Mouse (Mus musculus) midbrain, postnatal 0 days (tissue): Measurements from ENCODE around the gene Spred2. TPM values are rescaled to one million over a fixed set of nuclear protein-coding genes. Genes with fewer than 3 reads are reported as not detected.

ENCODE experiments used
- ATAC-seq: fragments of 200-750 bp; cut with Nextera tagmentation; 2 replicates; pipeline ENCODE4 v1.8.0; 2017; ENCODE audit warnings: moderate number of reproducible peaks, mild to moderate bottlenecking, moderate TSS enrichment, moderate library complexity; ENCODE audit not compliant: low FRiP score
- DNase-seq: peaks from one replicate; pipeline ENCODE4 v3.0.0-alpha.2; 2015; ENCODE audit warnings: low spot score
- H3K27ac ChIP-seq: fragments of 300-500 bp; sonication (generic); 2 replicates; pipeline ENCODE4 v1.5.1; 2014; ENCODE audit warnings: low read depth, mild to moderate bottlenecking, low read length, mixed read lengths
- H3K27me3 ChIP-seq: fragments of 300-500 bp; sonication (generic); 2 replicates; pipeline ENCODE4 v1.6.1; 2014; ENCODE audit warnings: low read length, control low read depth, mixed read lengths; ENCODE audit not compliant: insufficient read depth
- H3K36me3 ChIP-seq: fragments of 300-500 bp; sonication (generic); 2 replicates; pipeline ENCODE4 v1.6.1; 2014; ENCODE audit warnings: low read length, control low read depth, mixed read lengths; ENCODE audit not compliant: insufficient read depth
- H3K4me1 ChIP-seq: fragments of 300-500 bp; sonication (generic); 2 replicates; pipeline ENCODE4 v1.6.1; 2014; ENCODE audit warnings: mild to moderate bottlenecking, control low read depth, antibody characterized with exemption, low read length, mixed read lengths; ENCODE audit not compliant: insufficient read depth
- H3K4me2 ChIP-seq: fragments of 300-500 bp; sonication (generic); 2 replicates; pipeline ENCODE4 v1.6.1; 2014; ENCODE audit warnings: low read depth, mild to moderate bottlenecking, low read length, mixed read lengths; ENCODE audit not compliant: poor library complexity, severe bottlenecking
- H3K4me3 ChIP-seq: fragments of 300-500 bp; sonication (generic); 2 replicates; pipeline ENCODE4 v1.5.1; 2014; ENCODE audit warnings: low read depth, mild to moderate bottlenecking, low read length, moderate library complexity
- H3K9ac ChIP-seq: fragments of 300-500 bp; sonication (generic); replicated peaks from 2 replicates; pipeline ENCODE4 v1.6.1; 2014; ENCODE audit warnings: mild to moderate bottlenecking, low read length, moderate library complexity, mixed read lengths; ENCODE audit not compliant: poor library complexity, severe bottlenecking
- H3K9me3 ChIP-seq: fragments of 300-500 bp; sonication (generic); 2 replicates; pipeline ENCODE4 v1.6.1; 2016; ENCODE audit warnings: low read length, control low read depth
- CTCF ChIP-seq: IDR thresholded peaks from 2 replicates; pipeline ENCODE4 v1.5.1; 2016; ENCODE audit warnings: antibody characterized with exemption, mild to moderate bottlenecking
- WGBS: fragments of 180-500 bp; shearing (Covaris S2); extraction: QIAGEN DNeasy Blood & Tissue Kit; methylation state at CpG from one replicate; pipeline ENCODE4 v1.1.7; 2014; 5-methylcytosine and 5-hydroxymethylcytosine counted together
- polyA plus RNA-seq: library from polyadenylated mRNA; unstranded; fragments of >200 nt; fragmentation: Nextera tagmentation; extraction: Ambion mirVana; gene quantifications from 2 replicates; pipeline ENCODE4 v1.2.1, GENCODE M21; 2015
- total RNA-seq: library from RNA; depleted of rRNA; stranded (reverse); fragments of >200 nt; gene quantifications from 2 replicates; pipeline ENCODE4 v1.2.3, GENCODE M21; 2014

The Spred2 gene
- total and polyA plus RNA-seq, 2 experiments from 2014 or later = 6.2 to 17.0 TPM

DNA sequence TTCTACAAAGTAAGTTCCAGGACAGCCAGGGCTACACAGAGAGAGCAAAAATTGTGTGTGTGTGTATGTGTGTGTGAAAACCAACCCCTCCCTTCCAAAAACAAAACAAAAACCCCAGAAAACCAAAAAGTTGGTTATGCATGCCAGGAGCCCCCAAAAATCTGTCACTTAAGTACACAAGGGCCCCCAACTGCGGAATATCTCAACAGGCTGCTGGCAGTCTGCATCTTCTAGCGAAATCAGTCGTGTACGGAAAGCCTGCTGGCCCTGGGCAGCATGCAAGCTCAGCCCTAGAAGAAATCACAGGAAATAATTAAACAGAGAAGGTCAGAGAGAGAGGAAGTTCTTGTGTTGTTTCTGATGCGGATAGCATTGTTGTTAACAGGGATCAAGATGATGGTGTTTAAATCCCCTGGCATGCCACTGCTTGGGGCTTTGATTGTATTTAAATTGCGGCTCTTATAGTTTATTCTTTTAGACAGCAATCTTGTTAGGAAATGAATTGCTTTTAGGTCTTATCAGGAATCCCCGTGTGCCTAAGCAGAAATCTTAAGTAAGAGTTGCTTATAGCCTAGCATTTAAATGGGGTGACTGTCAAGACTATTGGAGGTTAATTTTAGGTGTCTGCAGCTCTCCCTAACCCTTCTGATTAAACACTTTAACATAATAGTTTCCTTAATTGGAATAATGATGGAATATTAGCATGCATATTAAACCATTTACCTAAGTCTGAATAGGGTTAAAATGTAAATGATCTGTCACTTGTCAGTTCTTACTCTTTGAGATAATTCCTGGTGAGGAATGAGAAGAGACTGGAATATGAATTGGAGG, 11.6 kb downstream of the Spred2 start:
- Histone ChIP-seq H3K36me3 (0 out of 2 replicates have a peak, but pooled peaks cover 3% of the 10 kb centered on the region), H3K9ac (no peak overlapping the region), H3K27me3 (no peaks in the 10 kb centered on the region), H3K27ac (no peak overlapping the region), H3K4me1 (0 out of 2 replicates have a peak, but pooled peaks cover 3% of the 10 kb centered on the region), H3K4me2 (no peak overlapping the region), H3K4me3 (no peak overlapping the region), H3K9me3 (no peaks in the 10 kb centered on the region)
- TF ChIP-seq CTCF = no peak
- ATAC-seq (no peak), DNase-seq (no peak)
- WGBS = 36% methylated on average over 7 of the region's 7 CpGs

DNA sequence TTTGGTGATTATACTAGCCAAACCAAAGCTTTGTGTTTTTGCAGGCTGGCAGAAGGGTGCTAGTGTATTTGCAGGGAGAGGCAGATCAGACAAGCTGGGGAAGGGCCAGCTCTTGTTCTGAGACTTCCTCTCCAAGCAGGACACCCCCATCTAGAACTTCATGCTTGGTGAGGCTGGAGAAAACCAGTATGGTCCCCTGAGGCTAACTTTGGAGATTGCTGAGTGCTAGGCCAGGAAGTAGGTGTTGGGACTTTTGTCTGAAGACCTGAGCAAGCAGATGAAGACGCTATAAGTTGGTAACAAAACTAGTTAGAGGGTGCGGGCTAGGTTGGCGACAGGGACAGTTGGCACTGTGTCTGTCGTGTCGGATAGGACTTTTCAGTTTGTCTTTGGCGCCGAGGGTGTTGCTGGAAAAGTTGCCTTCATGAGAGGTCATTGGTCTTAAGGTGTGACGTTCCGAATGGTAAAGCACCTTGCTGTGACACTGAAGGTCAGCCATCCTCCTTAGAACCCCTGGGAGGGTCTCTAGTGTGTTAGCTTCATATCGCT, 14.4 kb downstream of the Spred2 start:
- H3K4me3 ChIP-seq = no peak overlapping the region
- H3K9ac ChIP-seq = no peak overlapping the region
- no peak for TF ChIP-seq CTCF
- 0 out of 2 replicates have a peak, but pooled peaks cover 3% of the 10 kb centered on the region for H3K4me1 ChIP-seq
- no peaks in the 10 kb centered on the region for H3K36me3 ChIP-seq
- H3K27ac ChIP-seq = no peak overlapping the region
- no peaks in the 10 kb centered on the region for H3K9me3 ChIP-seq
- DNase-seq (no peak), ATAC-seq (no peak)
- 98% methylated on average over 10 of the region's 10 CpGs for WGBS
- no peak overlapping the region for H3K4me2 ChIP-seq
- H3K27me3 ChIP-seq = no peaks in the 10 kb centered on the region

DNA sequence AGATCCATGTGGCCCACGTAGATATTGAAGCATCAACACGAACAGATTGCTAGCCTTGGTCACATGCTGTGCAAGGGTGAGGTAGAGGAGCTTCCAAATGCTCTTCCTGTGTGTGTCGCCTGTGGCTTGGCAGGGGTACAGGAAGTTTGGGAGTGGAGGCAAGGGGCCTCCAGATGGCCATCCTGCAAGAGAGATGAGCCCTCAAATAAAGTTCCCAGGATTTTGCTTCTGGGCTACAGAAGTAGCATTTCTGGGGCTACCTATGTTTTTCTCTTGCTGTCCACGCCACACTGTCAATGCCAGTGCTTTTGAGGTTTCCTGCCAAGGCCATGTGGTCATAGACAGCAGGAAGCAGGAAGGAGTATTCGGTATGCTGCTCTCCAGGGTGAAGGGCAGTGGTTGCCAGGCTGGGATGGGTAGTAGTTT, 15.1 kb downstream of the Spred2 start:
- Histone ChIP-seq H3K36me3 (no peaks in the 10 kb centered on the region; the same call in 1 of the 2 replicates), H3K4me3 (no peak overlapping the region), H3K9me3 (no peaks in the 10 kb centered on the region), H3K4me2 (no peak overlapping the region), H3K4me1 (0 out of 2 replicates have a peak, but pooled peaks cover 3% of the 10 kb centered on the region), H3K27me3 (no peaks in the 10 kb centered on the region), H3K9ac (no peak overlapping the region), H3K27ac (no peak overlapping the region)
- 78% methylated on average over 5 of the region's 5 CpGs for WGBS
- DNase-seq = peak; percentile 53
- no peak for ATAC-seq
- TF ChIP-seq CTCF = no peak

DNA sequence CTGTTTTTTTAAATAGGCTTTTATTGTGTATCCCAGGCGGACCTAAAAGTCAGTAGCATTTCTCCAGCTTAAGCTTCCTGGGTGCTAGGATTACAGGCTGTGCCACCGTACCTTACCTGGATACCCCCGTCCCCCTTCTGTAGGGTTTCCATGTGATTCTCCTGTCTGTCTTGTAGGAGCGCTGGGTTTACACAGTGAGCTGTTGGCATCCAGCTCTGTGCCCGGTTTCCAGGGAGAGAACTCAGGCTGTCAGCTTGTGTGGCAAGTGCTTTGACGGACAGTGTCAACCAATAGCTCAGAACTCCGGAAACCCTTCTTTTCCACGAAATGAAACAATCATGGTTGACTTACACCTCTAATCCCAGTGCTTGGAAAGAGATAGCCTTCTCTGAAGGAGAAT, 15.7 kb downstream of the Spred2 start:
- TF ChIP-seq CTCF = no peak
- no peak for DNase-seq
- no peak overlapping the region for H3K4me3 ChIP-seq
- H3K9ac ChIP-seq = no peak overlapping the region
- H3K36me3 ChIP-seq = no peaks in the 10 kb centered on the region; the same call in 1 of the 2 replicates
- H3K4me2 ChIP-seq = no peak overlapping the region
- no peaks in the 10 kb centered on the region for H3K27me3 ChIP-seq
- no peak for ATAC-seq
- H3K4me1 ChIP-seq = 0 out of 2 replicates have a peak, but pooled peaks cover 3% of the 10 kb centered on the region
- H3K27ac ChIP-seq = no peak overlapping the region
- 78% methylated on average over 8 of the region's 8 CpGs for WGBS
- H3K9me3 ChIP-seq = no peaks in the 10 kb centered on the region

DNA sequence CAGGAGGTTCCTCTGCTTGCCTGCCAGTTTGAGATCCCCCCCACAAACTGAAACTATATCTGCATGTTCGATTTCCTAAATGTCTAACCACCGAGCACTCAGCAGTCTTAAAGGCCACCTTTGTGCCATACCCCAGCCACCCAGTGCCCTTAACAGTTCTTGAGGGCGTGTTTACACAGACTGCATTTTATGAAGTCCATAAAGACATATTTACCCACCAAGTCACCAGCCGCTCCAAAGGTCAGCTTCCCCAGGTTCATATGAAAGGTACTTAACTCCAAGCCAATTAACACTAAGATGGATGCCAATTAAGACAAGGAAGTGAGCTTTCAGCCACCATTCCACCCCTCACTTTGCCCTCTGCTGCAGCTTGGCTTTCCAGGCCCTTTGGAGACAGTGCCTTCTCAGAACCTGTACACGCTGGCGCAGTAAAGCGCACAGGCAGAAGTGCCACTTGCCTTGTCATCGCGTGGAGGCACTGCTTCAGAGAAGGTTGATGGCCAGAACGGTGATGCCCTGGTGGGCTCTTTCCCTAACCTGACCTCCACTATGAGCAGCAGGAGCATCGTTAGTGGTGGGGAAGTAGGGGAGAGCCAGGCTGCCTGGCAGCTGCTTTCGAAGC, 17.1 kb downstream of the Spred2 start:
- Histone ChIP-seq H3K9me3 (no peaks in the 10 kb centered on the region), H3K9ac (no peak overlapping the region), H3K4me1 (no peaks in the 10 kb centered on the region), H3K4me2 (no peak overlapping the region), H3K27ac (no peak overlapping the region), H3K4me3 (no peak overlapping the region), H3K36me3 (no peaks in the 10 kb centered on the region; the same call in 1 of the 2 replicates), H3K27me3 (no peaks in the 10 kb centered on the region)
- 84% methylated on average over 12 of the region's 12 CpGs for WGBS
- TF ChIP-seq CTCF = no peak
- no peak for ATAC-seq
- DNase-seq = no peak

DNA sequence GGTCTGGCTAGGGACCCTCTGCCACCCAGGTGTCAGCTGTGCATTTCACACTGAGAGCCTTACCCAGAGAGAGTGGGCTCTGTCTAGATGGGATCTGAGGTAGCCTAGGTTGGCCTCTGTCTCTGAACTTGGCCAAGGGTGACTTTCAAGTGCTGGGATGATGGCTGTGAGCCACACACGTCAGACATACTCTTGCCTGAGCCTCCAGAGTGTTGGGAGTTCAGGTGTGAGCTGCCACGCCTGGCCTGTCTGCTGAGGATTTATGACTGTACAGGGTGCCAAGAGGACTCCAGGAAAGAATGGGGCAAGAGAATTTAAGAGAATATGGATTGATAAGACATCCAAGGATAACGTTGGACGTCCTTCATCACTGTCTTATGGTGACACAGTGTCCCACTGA, 17.8 kb downstream of the Spred2 start:
- no peak for TF ChIP-seq CTCF
- WGBS = 90% methylated on average over 4 of the region's 4 CpGs
- ATAC-seq (no peak), DNase-seq (no peak)
- H3K4me1 ChIP-seq = no peaks in the 10 kb centered on the region
- no peak overlapping the region for H3K9ac ChIP-seq
- H3K36me3 ChIP-seq = no peaks in the 10 kb centered on the region; the same call in 1 of the 2 replicates
- no peaks in the 10 kb centered on the region for H3K27me3 ChIP-seq
- no peak overlapping the region for H3K4me2 ChIP-seq
- no peak overlapping the region for H3K4me3 ChIP-seq
- no peaks in the 10 kb centered on the region for H3K9me3 ChIP-seq
- H3K27ac ChIP-seq = no peak overlapping the region
